Mouse (Mus musculus): ENCODE data around the gene Atcay. TPM values are rescaled to one million over a fixed set of nuclear protein-coding genes. Genes with fewer than 3 reads are reported as not detected.
A peak's percentile ranks its signal among the peaks of the same experiment; 100 is the strongest.
"Not testable (repeated sequence)": the region's sequence is repeated elsewhere in the genome, so short reads cannot be mapped to it uniquely, and the experiment has no call there.

The Atcay gene
- polyA plus RNA-seq, 1 experiment from 2014 or later, result 0.27 TPM

- no peak for DNase-seq (ENCODE audit: low spot score)
- peaks cover 13% of the 10 kb centered on the region for H3K4me1 ChIP-seq (ENCODE audit: control insufficient read depth, insufficient read depth, low read length)
- H3K9ac ChIP-seq (ENCODE audit: low read length), result peak within 1 kb of the TSS; percentile 49
- 92% methylated on average over 5 of the region's 5 CpGs for WGBS
- ATAC-seq (ENCODE audit: insufficient number of reproducible peaks, low FRiP score, low TSS enrichment, low read depth), result no peak
- H3K27me3 ChIP-seq (ENCODE audit: control insufficient read depth, insufficient read depth, low read length), result no peaks in the 10 kb centered on the region
- peak within 1 kb of the TSS; percentile 59 for H3K4me2 ChIP-seq (ENCODE audit: low read depth, severe bottlenecking)
- H3K36me3 ChIP-seq (ENCODE audit: control insufficient read depth, insufficient read depth, low read length), result peaks cover 42% of the 10 kb centered on the region
- H3K4me3 ChIP-seq (ENCODE audit: low read depth, low read length), result peak within 1 kb of the TSS; percentile 44
- H3K9me3 ChIP-seq (ENCODE audit: control insufficient read depth, low read length), result no peaks in the 10 kb centered on the region
- H3K27ac ChIP-seq (replicated peaks; ENCODE audit: low read depth, low read length), result peak within 1 kb of the TSS; percentile 26; the same call in 1 of the 2 replicates
Observed at GRCm38 (mm10) chr10:81183805-81184204, 46.8 kb downstream of the Atcay start, which contains the start of gene 4930442H23Rik. Gene 4930442H23Rik, minus strand, starts transcription at chr10:81183849.

- peak within 1 kb of the TSS; percentile 44 for H3K4me3 ChIP-seq (ENCODE audit: low read depth, low read length)
- peak within 1 kb of the TSS; percentile 49 for H3K9ac ChIP-seq (ENCODE audit: low read length)
- H3K4me2 ChIP-seq (ENCODE audit: low read depth, severe bottlenecking), result peak within 1 kb of the TSS; percentile 59
- H3K27ac ChIP-seq (replicated peaks; ENCODE audit: low read depth, low read length), result peak within 1 kb of the TSS; percentile 26; the same call in 1 of the 2 replicates
- 4% methylated on average over 53 of the region's 53 CpGs for WGBS
- no peaks in the 10 kb centered on the region for H3K9me3 ChIP-seq (ENCODE audit: control insufficient read depth, low read length)
- ATAC-seq (ENCODE audit: insufficient number of reproducible peaks, low FRiP score, low TSS enrichment, low read depth) (peak; percentile 94), DNase-seq (ENCODE audit: low spot score) (peak; percentile 99)
- H3K36me3 ChIP-seq (ENCODE audit: control insufficient read depth, insufficient read depth, low read length), result peaks cover 49% of the 10 kb centered on the region
- H3K27me3 ChIP-seq (ENCODE audit: control insufficient read depth, insufficient read depth, low read length), result no peaks in the 10 kb centered on the region
- H3K4me1 ChIP-seq (ENCODE audit: control insufficient read depth, insufficient read depth, low read length), result peaks cover 20% of the 10 kb centered on the region
Observed at GRCm38 (mm10) chr10:81182336-81183333, 48.0 kb downstream of the Atcay start, which contains the start of gene Dapk3. Gene Dapk3, plus strand, starts transcription at chr10:81183005.

DNA sequence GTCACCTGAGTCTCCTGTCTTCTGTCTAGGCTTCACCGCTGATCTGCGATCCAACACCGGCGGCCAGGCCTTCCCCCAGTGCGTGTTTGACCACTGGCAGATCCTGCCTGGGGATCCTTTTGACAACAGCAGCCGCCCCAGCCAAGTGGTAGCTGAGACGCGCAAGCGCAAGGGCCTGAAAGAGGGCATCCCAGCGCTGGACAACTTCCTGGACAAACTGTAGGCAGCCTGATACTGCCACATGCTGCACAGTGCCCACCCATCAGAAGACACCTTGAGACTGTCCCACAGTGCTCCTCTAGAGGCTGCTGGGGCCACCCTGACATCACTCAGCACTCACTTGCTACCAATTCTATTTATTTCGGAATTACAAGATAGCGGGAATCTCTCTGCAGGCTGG is 48.8 kb downstream of the Atcay start:
- H3K9ac ChIP-seq (ENCODE audit: low read length); DNase-seq (ENCODE audit: low spot score); H3K27ac ChIP-seq (replicated peaks; ENCODE audit: low read depth, low read length); H3K9me3 ChIP-seq (ENCODE audit: control insufficient read depth, low read length); H3K4me3 ChIP-seq (ENCODE audit: low read depth, low read length); H3K4me2 ChIP-seq (ENCODE audit: low read depth, severe bottlenecking); ATAC-seq (ENCODE audit: insufficient number of reproducible peaks, low FRiP score, low TSS enrichment, low read depth); H3K27me3 ChIP-seq (ENCODE audit: control insufficient read depth, insufficient read depth, low read length): not testable (repeated sequence)
- peaks cover 45% of the 10 kb centered on the region for H3K36me3 ChIP-seq (ENCODE audit: control insufficient read depth, insufficient read depth, low read length)
- peaks cover 23% of the 10 kb centered on the region for H3K4me1 ChIP-seq (ENCODE audit: control insufficient read depth, insufficient read depth, low read length)
- WGBS, result 82% methylated on average over 12 of the region's 12 CpGs

GRCm38 (mm10) chr10:81180946-81181345 is 49.7 kb downstream of the Atcay start:
- no peak for ATAC-seq (ENCODE audit: insufficient number of reproducible peaks, low FRiP score, low TSS enrichment, low read depth)
- Histone ChIP-seq H3K4me2 (ENCODE audit: low read depth, severe bottlenecking) (no peak overlapping the region), H3K4me1 (ENCODE audit: control insufficient read depth, insufficient read depth, low read length) (peaks cover 23% of the 10 kb centered on the region), H3K9me3 (ENCODE audit: control insufficient read depth, low read length) (no peaks in the 10 kb centered on the region), H3K36me3 (ENCODE audit: control insufficient read depth, insufficient read depth, low read length) (peaks cover 44% of the 10 kb centered on the region), H3K27me3 (ENCODE audit: control insufficient read depth, insufficient read depth, low read length) (no peaks in the 10 kb centered on the region), H3K4me3 (ENCODE audit: low read depth, low read length) (peak overlapping the region; percentile 8; the same call in 1 of the 2 replicates), H3K27ac (replicated peaks; ENCODE audit: low read depth, low read length) (no peak overlapping the region), H3K9ac (ENCODE audit: low read length) (no peak overlapping the region)
- no peak for DNase-seq (ENCODE audit: low spot score)
- 97% methylated on average over 13 of the region's 13 CpGs for WGBS

- ATAC-seq (ENCODE audit: insufficient number of reproducible peaks, low FRiP score, low TSS enrichment, low read depth) (no peak), DNase-seq (ENCODE audit: low spot score) (no peak)
- Histone ChIP-seq H3K9me3 (ENCODE audit: control insufficient read depth, low read length) (no peaks in the 10 kb centered on the region), H3K36me3 (ENCODE audit: control insufficient read depth, insufficient read depth, low read length) (peaks cover 44% of the 10 kb centered on the region), H3K27me3 (ENCODE audit: control insufficient read depth, insufficient read depth, low read length) (no peaks in the 10 kb centered on the region), H3K4me2 (ENCODE audit: low read depth, severe bottlenecking) (no peak overlapping the region), H3K4me1 (ENCODE audit: control insufficient read depth, insufficient read depth, low read length) (peaks cover 21% of the 10 kb centered on the region), H3K9ac (ENCODE audit: low read length) (no peak overlapping the region), H3K27ac (replicated peaks; ENCODE audit: low read depth, low read length) (no peak overlapping the region), H3K4me3 (ENCODE audit: low read depth, low read length) (no peak overlapping the region)
- WGBS, result 90% methylated on average over 32 of the region's 32 CpGs
Observed at GRCm38 (mm10) chr10:81179451-81180342, 50.9 kb downstream of the Atcay start.

DNA sequence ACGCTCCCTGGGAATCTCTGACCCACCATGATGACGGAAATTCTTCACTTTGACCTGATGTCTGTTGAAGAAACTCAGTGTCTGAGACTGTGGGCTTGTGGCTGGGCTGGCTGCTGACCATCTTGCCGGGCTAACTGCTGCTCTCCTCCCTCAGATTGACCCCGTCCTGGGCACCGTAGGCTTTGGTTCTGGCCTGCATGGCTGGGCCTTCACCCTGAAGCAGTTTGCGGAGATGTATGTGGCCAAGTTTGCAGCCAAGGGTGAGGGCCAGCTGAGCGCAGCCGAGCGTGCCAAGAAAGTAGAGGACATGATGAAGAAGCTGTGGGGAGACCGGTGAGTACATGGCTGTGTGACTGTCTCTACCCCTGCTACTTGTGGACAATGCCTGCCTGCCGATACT is 51.7 kb downstream of the Atcay start:
- no peak overlapping the region for H3K27ac ChIP-seq (replicated peaks; ENCODE audit: low read depth, low read length)

GRCm38 (mm10) chr10:81177958-81178712 is 52.5 kb downstream of the Atcay start:
- Histone ChIP-seq H3K4me1 (ENCODE audit: control insufficient read depth, insufficient read depth, low read length) (peaks cover 25% of the 10 kb centered on the region), H3K4me2 (ENCODE audit: low read depth, severe bottlenecking) (peak overlapping the region; percentile 96), H3K36me3 (ENCODE audit: control insufficient read depth, insufficient read depth, low read length) (peaks cover 44% of the 10 kb centered on the region), H3K9me3 (ENCODE audit: control insufficient read depth, low read length) (no peaks in the 10 kb centered on the region), H3K27me3 (ENCODE audit: control insufficient read depth, insufficient read depth, low read length) (no peaks in the 10 kb centered on the region), H3K27ac (replicated peaks; ENCODE audit: low read depth, low read length) (no peak overlapping the region), H3K4me3 (ENCODE audit: low read depth, low read length) (peak overlapping the region; percentile 89), H3K9ac (ENCODE audit: low read length) (peak overlapping the region; percentile 99)
- ATAC-seq (ENCODE audit: insufficient number of reproducible peaks, low FRiP score, low TSS enrichment, low read depth) (no peak), DNase-seq (ENCODE audit: low spot score) (no peak)
- 74% methylated on average over 14 of the region's 14 CpGs for WGBS

More for the DNA sequence above, 51.7 kb downstream of the Atcay start:
- ATAC-seq (ENCODE audit: insufficient number of reproducible peaks, low FRiP score, low TSS enrichment, low read depth) (no peak), DNase-seq (ENCODE audit: low spot score) (no peak)
- Histone ChIP-seq H3K9me3 (ENCODE audit: control insufficient read depth, low read length) (no peaks in the 10 kb centered on the region), H3K4me1 (ENCODE audit: control insufficient read depth, insufficient read depth, low read length) (peaks cover 25% of the 10 kb centered on the region), H3K36me3 (ENCODE audit: control insufficient read depth, insufficient read depth, low read length) (peaks cover 44% of the 10 kb centered on the region), H3K27me3 (ENCODE audit: control insufficient read depth, insufficient read depth, low read length) (no peaks in the 10 kb centered on the region), H3K9ac (ENCODE audit: low read length) (no peak overlapping the region; the same call in 1 of the 2 replicates), H3K4me3 (ENCODE audit: low read depth, low read length) (no peak overlapping the region), H3K4me2 (ENCODE audit: low read depth, severe bottlenecking) (no peak overlapping the region)
- WGBS, result 92% methylated on average over 11 of the region's 11 CpGs
